Mouse (Mus musculus) cerebellum, adult 2 months (tissue): ENCODE results near the gene Usp46. TPM values are rescaled to one million over a fixed set of nuclear protein-coding genes. Genes with fewer than 3 reads are reported as not detected.
A peak's percentile ranks its signal among the peaks of the same experiment; 100 is the strongest.

Experiments used
- DNase-seq, 2 experiments: peaks; one replicate each; pipeline ENCODE4 v3.0.0; 2021
- H3K27ac ChIP-seq: fragments of 200-500 bp; 2 replicates; pipeline ENCODE4 v1.5.1; 2012; ENCODE audit warnings: low read length, control low read depth, inconsistent platforms; ENCODE audit not compliant: insufficient read depth
- H3K27me3 ChIP-seq: fragments of 200-500 bp; 2 replicates; pipeline ENCODE4 v1.6.1; 2012; ENCODE audit warnings: inconsistent platforms, mild to moderate bottlenecking, low read length, moderate library complexity; ENCODE audit not compliant: control insufficient read depth, insufficient read depth
- H3K4me1 ChIP-seq: fragments of 200-500 bp; 2 replicates; pipeline ENCODE4 v1.6.1; 2011; ENCODE audit warnings: low read length; ENCODE audit not compliant: control insufficient read depth, insufficient read depth
- H3K4me3 ChIP-seq: fragments of 200-500 bp; replicated peaks from 2 replicates; pipeline ENCODE3; 2011; ENCODE audit warnings: mild to moderate bottlenecking, low read depth, low read length, control low read depth; ENCODE audit not compliant: insufficient read depth
- CTCF ChIP-seq: fragments of 200-500 bp; IDR thresholded peaks from 2 replicates; pipeline ENCODE4 v1.5.1; 2011; ENCODE audit warnings: low read depth, mild to moderate bottlenecking, control low read depth, low read length, moderate library complexity, borderline replicate concordance; ENCODE audit not compliant: insufficient read depth
- POLR2A ChIP-seq: fragments of 200-500 bp; IDR thresholded peaks from 2 replicates; pipeline ENCODE4 v1.6.1; 2011; ENCODE audit warnings: low read length, control low read depth, borderline replicate concordance; ENCODE audit not compliant: insufficient read depth
- WGBS: fragments of 180-500 bp; shearing (Covaris S2); methylation state at CpG from one replicate; pipeline ENCODE4 v1.1.7; 2018; 5-methylcytosine and 5-hydroxymethylcytosine counted together
- polyA plus RNA-seq: library from polyadenylated mRNA; depleted of rRNA; stranded (reverse); fragments of >200 nt; gene quantifications from 2 replicates; pipeline ENCODE4 v1.2.3, GENCODE M21; 2012; rRNA removed

Usp46 gene
- polyA plus RNA-seq, 1 experiment, result 61.4 TPM

DNA sequence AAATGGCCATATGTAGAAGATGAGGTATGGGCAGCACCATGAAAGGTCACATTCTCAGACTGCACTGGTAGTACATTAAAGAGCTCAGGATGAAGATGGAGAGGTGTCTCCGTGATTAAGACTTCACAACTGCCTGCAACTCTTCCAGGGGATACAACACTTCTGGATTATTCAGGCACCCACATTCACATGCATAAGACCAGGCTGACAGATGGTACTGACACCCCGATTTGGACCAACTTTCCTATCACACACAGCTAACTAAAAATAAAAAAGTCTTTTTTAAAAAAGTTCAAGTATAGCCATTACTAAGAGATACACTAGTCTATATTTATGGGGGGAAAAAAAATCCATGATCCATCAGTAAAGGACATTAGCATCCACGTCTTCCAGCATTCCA is 112.5 kb downstream of the Usp46 start:
- TF ChIP-seq CTCF (no peak), POLR2A (no peak)
- no peak overlapping the region for H3K4me3 ChIP-seq
- peaks cover 2% of the 10 kb centered on the region; the same call in 1 of the 2 replicates for H3K4me1 ChIP-seq
- H3K27ac ChIP-seq, result no peak overlapping the region
- 73% methylated on average over 3 of the region's 3 CpGs for WGBS
- no peak for DNase-seq
- no peaks in the 10 kb centered on the region for H3K27me3 ChIP-seq

DNA sequence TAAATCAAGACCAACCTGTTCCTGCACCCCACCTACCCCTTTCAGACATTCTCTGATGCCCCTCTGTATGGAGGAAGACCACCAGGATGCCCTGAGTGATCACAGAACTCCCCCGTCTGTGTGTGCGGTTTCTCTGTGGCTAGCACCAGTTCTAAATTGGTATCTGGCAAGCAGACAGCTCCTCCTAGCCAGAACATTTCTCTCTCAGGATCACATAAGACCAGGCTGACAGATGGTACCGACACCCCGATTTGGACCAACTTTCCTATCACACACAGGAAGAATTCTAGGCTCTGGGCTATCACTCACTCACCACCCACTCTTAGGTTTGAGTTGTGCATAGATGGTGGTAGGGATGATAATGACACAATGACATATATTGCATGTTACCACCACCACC is 113.2 kb downstream of the Usp46 start:
- Histone ChIP-seq H3K4me1 (peaks cover 2% of the 10 kb centered on the region; the same call in 1 of the 2 replicates), H3K27ac (no peak overlapping the region), H3K4me3 (no peak overlapping the region), H3K27me3 (no peaks in the 10 kb centered on the region)
- TF ChIP-seq POLR2A (no peak), CTCF (no peak)
- whole genome bisulfite sequencing, result 17% methylated on average over 4 of the region's 4 CpGs
- peak; percentile 52 to 78 for DNase-seq

DNA sequence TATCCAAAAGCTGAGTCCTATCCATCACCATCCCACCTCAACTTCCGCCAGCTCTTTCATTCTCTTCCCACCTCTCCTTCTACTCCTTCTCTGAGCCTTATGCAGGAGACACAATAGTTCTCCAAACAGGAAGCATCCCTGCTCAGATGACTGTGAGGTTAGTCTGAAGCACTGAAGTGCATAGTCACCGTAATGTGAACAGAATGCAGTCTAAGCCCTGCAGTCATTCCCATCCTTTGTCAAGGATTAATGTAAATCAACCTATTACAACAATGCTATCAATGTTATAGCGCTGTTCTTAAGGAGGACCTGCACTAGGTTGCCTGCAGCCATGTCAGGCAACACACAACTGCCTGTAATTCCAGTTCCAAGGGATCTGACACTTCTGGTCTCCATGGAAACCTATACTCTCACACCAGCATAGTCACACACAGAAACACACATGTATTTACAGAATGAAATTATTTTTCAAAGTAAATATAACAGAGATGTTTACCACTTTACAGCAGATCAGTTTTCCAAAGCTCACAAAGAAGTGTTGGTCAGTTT is 115.1 kb downstream of the Usp46 start:
- H3K4me1 ChIP-seq, result peaks cover 2% of the 10 kb centered on the region; the same call in 1 of the 2 replicates
- WGBS, result 92% methylated on average over 3 of the region's 3 CpGs
- no peaks in the 10 kb centered on the region for H3K27me3 ChIP-seq
- TF ChIP-seq CTCF (no peak), POLR2A (no peak)
- no peak overlapping the region for H3K4me3 ChIP-seq
- no peak for DNase-seq
- no peak overlapping the region for H3K27ac ChIP-seq

DNA sequence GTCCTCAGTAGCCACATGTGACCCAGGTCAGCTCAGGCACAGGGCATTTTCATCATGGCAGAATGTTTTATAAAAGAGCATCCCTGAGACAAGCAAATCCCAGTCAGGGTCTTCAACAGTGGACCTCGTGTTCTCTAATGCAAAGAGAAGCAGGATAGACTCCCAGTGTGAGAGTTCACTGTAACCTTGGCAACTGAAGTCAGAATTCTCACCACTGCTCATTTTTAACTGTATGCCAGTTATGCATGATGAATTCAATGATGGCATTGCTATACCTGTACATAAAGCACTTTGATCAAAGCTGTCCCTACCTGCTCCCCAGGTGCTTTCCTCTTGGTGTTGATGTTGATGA is 116.6 kb downstream of the Usp46 start:
- H3K27me3 ChIP-seq, result no peaks in the 10 kb centered on the region
- WGBS, result 53% methylated on average over 1 of the region's 1 CpGs
- no peak overlapping the region for H3K27ac ChIP-seq
- TF ChIP-seq CTCF, result no peak
- DNase-seq, result no peak
- H3K4me1 ChIP-seq, result peaks cover 2% of the 10 kb centered on the region; the same call in 1 of the 2 replicates
- no peak overlapping the region for H3K4me3 ChIP-seq

DNA sequence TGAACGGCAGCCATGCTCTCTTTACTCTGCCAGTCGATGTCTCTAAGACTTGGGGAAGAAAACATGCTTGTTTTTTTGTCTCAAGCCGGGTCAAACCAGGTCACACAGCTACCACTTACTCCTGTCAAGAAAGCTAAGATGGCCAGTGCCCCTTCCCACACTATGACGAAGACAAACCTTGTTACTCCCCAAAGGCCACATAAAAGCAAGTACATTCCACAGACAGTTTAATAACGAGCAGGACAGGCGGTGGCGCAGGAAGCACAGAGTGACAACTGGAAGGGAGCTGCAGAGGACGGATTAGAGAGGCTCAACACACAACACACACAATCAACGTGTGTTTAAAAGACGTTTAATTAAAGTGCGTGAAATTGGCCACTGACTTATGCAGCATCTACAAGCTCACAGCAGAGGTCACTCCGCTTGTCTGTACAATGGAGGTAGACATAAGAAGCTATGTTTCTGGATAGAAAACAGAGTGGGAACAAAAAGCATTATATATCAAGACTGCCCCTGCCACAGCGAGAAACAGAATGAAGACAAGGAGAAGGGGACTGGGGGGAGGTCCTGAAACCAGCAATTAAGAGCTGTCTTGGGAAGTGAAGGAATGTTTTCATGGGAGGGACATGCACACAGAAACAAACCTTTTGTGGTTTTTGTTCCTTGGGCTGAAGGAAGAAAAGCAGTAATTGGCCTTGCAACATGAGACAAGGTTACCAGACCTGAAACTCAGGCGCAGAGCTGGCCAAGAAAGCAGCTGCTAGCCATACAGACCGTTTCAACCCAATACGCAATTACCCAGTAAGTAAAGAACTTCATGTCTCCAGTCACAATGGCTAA is 117.2 kb downstream of the Usp46 start:
- DNase-seq, result no peak
- Histone ChIP-seq H3K4me3 (no peak overlapping the region), H3K4me1 (peaks cover 2% of the 10 kb centered on the region; the same call in 1 of the 2 replicates), H3K27me3 (no peaks in the 10 kb centered on the region), H3K27ac (no peak overlapping the region)
- TF ChIP-seq POLR2A (no peak), CTCF (no peak)
- 60% methylated on average over 16 of the region's 16 CpGs for WGBS

Other genes starting within 250 kb of the Usp46 start
- gene Rasl11b, start 126.9 kb upstream of the Usp46 start, polyA plus RNA-seq, result 40.7 and 44.3 TPM in 2 replicates